Mouse (Mus musculus) erythroblast, embryonic 14.5 days (primary cell): ENCODE measurements around the gene BC051665.

Experiments
- GATA1 ChIP-seq: IDR thresholded peaks from 2 replicates; pipeline ENCODE4 v1.6.1; 2012; ENCODE audit warnings: low read length, inconsistent platforms, mixed read lengths
- TAL1 ChIP-seq: IDR thresholded peaks from 3 replicates; pipeline ENCODE4 v1.6.1; 2012; ENCODE audit warnings: low read length, inconsistent platforms, mixed read lengths

DNA sequence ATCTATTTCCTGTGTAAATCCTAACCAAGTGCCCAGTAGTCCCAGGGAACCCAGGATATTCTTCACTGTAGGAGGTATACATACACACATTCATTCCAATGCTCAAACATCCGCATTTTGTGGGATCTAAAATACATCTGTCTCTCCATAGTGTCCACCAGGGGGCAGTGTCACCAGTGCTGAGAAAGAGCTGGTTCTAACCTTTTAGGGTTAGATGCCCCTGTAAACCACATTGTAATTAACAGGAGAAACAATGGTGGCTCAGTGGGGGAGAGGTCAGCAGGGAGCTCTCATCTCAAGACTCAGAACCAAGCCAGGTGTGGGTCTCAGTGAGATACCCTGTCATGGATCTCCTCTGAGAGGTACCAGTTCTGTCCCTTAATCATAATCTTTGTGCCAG is 39.9 kb downstream of the BC051665 start:
- TF ChIP-seq GATA1 (no peak), TAL1 (no peak)
